Mouse (Mus musculus): ENCODE data around the gene Olfr821. TPM values are rescaled to one million over a fixed set of nuclear protein-coding genes. Genes with fewer than 3 reads are reported as not detected.

Gene Olfr821
- not detected for polyA plus RNA-seq (2017; shearing (Covaris generic))

GRCm38 (mm10) chr10:130030048-130030447, at the start of gene Olfr821:
Gene Olfr821 (plus strand): TSS chr10:130030348.

DNA sequence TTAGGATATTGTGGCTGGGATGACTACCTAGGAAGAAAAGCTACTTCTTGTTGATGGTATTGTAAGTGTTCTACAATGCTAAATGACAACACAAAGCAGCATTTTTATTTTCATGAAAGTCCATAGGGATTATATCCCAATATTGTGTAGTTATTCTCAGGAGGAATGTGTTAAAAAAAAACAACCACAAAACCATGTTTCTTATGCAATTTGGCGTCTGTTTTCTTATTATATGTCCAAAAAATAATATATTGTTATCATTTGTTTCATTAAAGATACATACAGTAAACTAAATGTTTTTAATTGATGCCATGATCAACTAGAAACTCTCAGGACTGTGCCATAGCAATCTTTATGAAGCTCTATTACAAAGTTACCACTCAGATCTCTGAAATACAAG, 45.2 kb upstream of the Olfr821 start, which contains the start of gene Gm10310:
Gene Gm10310, minus strand, starts transcription at position 101 of the 400 bp plus-strand sequence.

DNA sequence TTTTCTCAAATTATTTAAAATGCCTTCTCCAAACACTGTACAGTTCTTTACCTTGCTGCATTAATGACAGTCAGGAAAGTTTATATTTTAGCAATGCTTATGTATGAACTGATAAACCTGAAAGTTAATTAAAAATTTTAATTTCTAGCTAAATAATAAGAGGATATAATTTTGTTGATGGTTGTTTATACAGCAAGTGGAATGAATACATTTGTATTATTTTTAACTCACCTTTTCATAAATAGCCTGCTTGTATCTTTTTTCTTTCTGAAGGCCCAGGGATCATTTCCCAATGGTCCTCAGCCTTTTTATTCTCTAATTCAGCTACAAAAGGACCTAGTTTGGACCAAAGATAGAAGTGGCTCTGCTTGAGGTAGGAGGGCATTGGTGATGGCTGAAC, 17.8 kb upstream of the Olfr821 start, which contains the start of gene Olfr820:
Gene Olfr820, plus strand, starts transcription at position 301 of the 400 bp plus-strand sequence.

DNA sequence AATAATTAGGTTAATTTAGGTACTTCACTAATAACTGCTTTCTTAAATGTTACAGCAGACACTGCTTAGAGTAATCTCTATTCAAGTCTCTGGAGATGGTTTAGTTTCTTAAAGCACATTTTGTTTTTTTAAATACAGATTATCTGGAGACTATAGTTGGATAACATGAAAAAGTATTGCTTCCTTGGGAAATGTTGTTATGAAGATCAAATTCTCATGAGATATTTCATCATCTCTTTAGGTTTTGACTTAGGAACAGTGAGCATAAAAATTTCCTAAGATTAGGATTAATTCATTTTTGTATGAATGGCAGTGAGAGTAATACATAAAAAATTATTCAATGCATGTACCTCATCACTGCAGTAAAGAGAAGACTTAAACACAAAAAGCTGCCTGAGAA, 40.8 kb downstream of the Olfr821 start, which contains the start of gene Olfr822:
Gene Olfr822, plus strand, starts transcription at position 301 of the 400 bp plus-strand sequence.

Other genes with a start within 250 kb of the Olfr821 start
- not detected for gene Olfr810, start 235.4 kb upstream of the Olfr821 start, polyA plus RNA-seq (2017; shearing (Covaris generic))
- not detected for gene Olfr811, start 226.0 kb upstream of the Olfr821 start, polyA plus RNA-seq (2017; shearing (Covaris generic))
- 1 to 10 TPM in 1 of 2 experiments, under 1 TPM in 1; 0.20 to 1.2 TPM for gene Olfr812, start 184.3 kb upstream of the Olfr821 start, polyA plus RNA-seq (2017; shearing (Covaris generic))
- not detected for gene Olfr813, start 175.0 kb upstream of the Olfr821 start, polyA plus RNA-seq (2017; shearing (Covaris generic))
- gene Olfr814, start 150.5 kb upstream of the Olfr821 start, polyA plus RNA-seq (2017; shearing (Covaris generic)), result under 1 TPM in 1 of 2 experiments, not detected in 1; 0.91 TPM
- 1 to 10 TPM in 1 of 2 experiments, under 1 TPM in 1; 0.18 to 1.8 TPM for gene Olfr815, start 124.5 kb upstream of the Olfr821 start, polyA plus RNA-seq (2017; shearing (Covaris generic))
- gene Olfr816, start 114.8 kb upstream of the Olfr821 start, polyA plus RNA-seq (2017; shearing (Covaris generic)), result 1 to 10 TPM in 1 of 2 experiments, under 1 TPM in 1; 0.37 to 1.4 TPM
- not detected for gene Olfr818, start 81.2 kb upstream of the Olfr821 start, polyA plus RNA-seq (2017; shearing (Covaris generic))
- not detected for gene Olfr819, start 63.1 kb upstream of the Olfr821 start, polyA plus RNA-seq (2017; shearing (Covaris generic))
- gene Olfr247, start 54.2 kb upstream of the Olfr821 start, polyA plus RNA-seq (2017; shearing (Covaris generic)), result not detected
- 1 to 10 TPM in 1 of 2 experiments, under 1 TPM in 1; 0.16 to 1.0 TPM for gene Gm10310, start 45.3 kb upstream of the Olfr821 start, polyA plus RNA-seq (2017; shearing (Covaris generic))
- not detected for gene Olfr820, start 17.7 kb upstream of the Olfr821 start, polyA plus RNA-seq (2017; shearing (Covaris generic))
- gene Olfr822, start 40.9 kb downstream of the Olfr821 start, polyA plus RNA-seq (2017; shearing (Covaris generic)), result 1 to 10 TPM in 1 of 2 experiments, under 1 TPM in 1; 0.07 to 1.0 TPM
- not detected for gene Olfr823, start 85.0 kb downstream of the Olfr821 start, polyA plus RNA-seq (2017; shearing (Covaris generic))
- under 1 TPM; 0.29 to 0.94 TPM for gene Olfr824, start 99.7 kb downstream of the Olfr821 start, polyA plus RNA-seq (2017; shearing (Covaris generic))
- gene Olfr825, start 136.4 kb downstream of the Olfr821 start, polyA plus RNA-seq (2017; shearing (Covaris generic)), result not detected
- gene Olfr826, start 153.8 kb downstream of the Olfr821 start, polyA plus RNA-seq (2017; shearing (Covaris generic)), result under 1 TPM; 0.19 to 0.62 TPM
- gene Olfr827, start 184.1 kb downstream of the Olfr821 start, polyA plus RNA-seq (2017; shearing (Covaris generic)), result not detected
- under 1 TPM in 1 of 2 experiments, not detected in 1; 0.06 TPM for gene Neurod4, start 249.9 kb downstream of the Olfr821 start, polyA plus RNA-seq (2017; shearing (Covaris generic))